Mouse (Mus musculus): ENCODE results near the gene Pakap. TPM values are rescaled to one million over a fixed set of nuclear protein-coding genes. Genes with fewer than 3 reads are reported as not detected.

The Pakap gene
- polyA plus RNA-seq, 1 experiment from 2014 or later, result 12.6 TPM

GRCm38 (mm10) chr4:57626921-57627320, 58.9 kb downstream of the Pakap start:
- H3K27me3 ChIP-seq (ENCODE audit: control insufficient read depth, insufficient read depth, low read length), result no peaks in the 10 kb centered on the region
- no peak for DNase-seq (ENCODE audit: low spot score)
- H3K9me3 ChIP-seq (ENCODE audit: control insufficient read depth, low read length), result no peaks in the 10 kb centered on the region
- ATAC-seq (ENCODE audit: low FRiP score), result no peak
- H3K4me1 ChIP-seq (replicated peaks; ENCODE audit: control insufficient read depth, insufficient read depth, low read length), result no peaks in the 10 kb centered on the region
- H3K27ac ChIP-seq, result no peak overlapping the region
- H3K36me3 ChIP-seq (replicated peaks; ENCODE audit: control insufficient read depth, insufficient read depth), result no peaks in the 10 kb centered on the region
- H3K4me3 ChIP-seq (replicated peaks; ENCODE audit: low read length), result no peak overlapping the region
- H3K4me2 ChIP-seq (replicated peaks), result no peak overlapping the region
- 91% methylated on average over 5 of the region's 5 CpGs for WGBS
- no peak overlapping the region for H3K9ac ChIP-seq

GRCm38 (mm10) chr4:57632386-57632785, 64.4 kb downstream of the Pakap start:
- ATAC-seq (ENCODE audit: low FRiP score) (no peak), DNase-seq (ENCODE audit: low spot score) (no peak)
- Histone ChIP-seq H3K9ac (no peak overlapping the region), H3K36me3 (replicated peaks; ENCODE audit: control insufficient read depth, insufficient read depth) (no peaks in the 10 kb centered on the region), H3K4me3 (replicated peaks; ENCODE audit: low read length) (no peak overlapping the region), H3K9me3 (ENCODE audit: control insufficient read depth, low read length) (no peaks in the 10 kb centered on the region), H3K4me1 (replicated peaks; ENCODE audit: control insufficient read depth, insufficient read depth, low read length) (0 out of 2 replicates have a peak, but pooled peaks cover 8% of the 10 kb centered on the region), H3K27me3 (ENCODE audit: control insufficient read depth, insufficient read depth, low read length) (no peaks in the 10 kb centered on the region), H3K27ac (no peak overlapping the region), H3K4me2 (replicated peaks) (no peak overlapping the region)
- WGBS, result 79% methylated on average over 5 of the region's 5 CpGs

- Histone ChIP-seq H3K4me2 (replicated peaks) (no peak overlapping the region), H3K27ac (no peak overlapping the region), H3K36me3 (replicated peaks; ENCODE audit: control insufficient read depth, insufficient read depth) (no peaks in the 10 kb centered on the region), H3K9ac (no peak overlapping the region), H3K4me3 (replicated peaks; ENCODE audit: low read length) (no peak overlapping the region), H3K4me1 (replicated peaks; ENCODE audit: control insufficient read depth, insufficient read depth, low read length) (0 out of 2 replicates have a peak, but pooled peaks cover 8% of the 10 kb centered on the region), H3K9me3 (ENCODE audit: control insufficient read depth, low read length) (no peaks in the 10 kb centered on the region), H3K27me3 (ENCODE audit: control insufficient read depth, insufficient read depth, low read length) (no peaks in the 10 kb centered on the region)
- 95% methylated on average over 7 of the region's 7 CpGs for WGBS
- ATAC-seq (ENCODE audit: low FRiP score) (no peak), DNase-seq (ENCODE audit: low spot score) (no peak)
These were observed 65.1 kb downstream of the Pakap start for GRCm38 (mm10) chr4:57633052-57633451.

GRCm38 (mm10) chr4:57634956-57635355, 67.0 kb downstream of the Pakap start:
- ATAC-seq (ENCODE audit: low FRiP score), result no peak
- Histone ChIP-seq H3K4me3 (replicated peaks; ENCODE audit: low read length) (no peak overlapping the region), H3K9me3 (ENCODE audit: control insufficient read depth, low read length) (no peaks in the 10 kb centered on the region), H3K4me1 (replicated peaks; ENCODE audit: control insufficient read depth, insufficient read depth, low read length) (0 out of 2 replicates have a peak, but pooled peaks cover 11% of the 10 kb centered on the region), H3K36me3 (replicated peaks; ENCODE audit: control insufficient read depth, insufficient read depth) (no peaks in the 10 kb centered on the region), H3K9ac (no peak overlapping the region), H3K4me2 (replicated peaks) (no peak overlapping the region), H3K27ac (no peak overlapping the region), H3K27me3 (ENCODE audit: control insufficient read depth, insufficient read depth, low read length) (no peaks in the 10 kb centered on the region)
- DNase-seq (ENCODE audit: low spot score), result no peak
- 56% methylated on average over 1 of the region's 1 CpGs for WGBS

GRCm38 (mm10) chr4:57636782-57637482, 69.0 kb downstream of the Pakap start:
- ATAC-seq (ENCODE audit: low FRiP score) (no peak), DNase-seq (ENCODE audit: low spot score) (no peak)
- WGBS, result 75% methylated on average over 9 of the region's 9 CpGs
- Histone ChIP-seq H3K9me3 (ENCODE audit: control insufficient read depth, low read length) (no peaks in the 10 kb centered on the region), H3K27me3 (ENCODE audit: control insufficient read depth, insufficient read depth, low read length) (no peaks in the 10 kb centered on the region), H3K4me2 (replicated peaks) (peak overlapping the region; percentile 69), H3K9ac (peak overlapping the region; percentile 68), H3K27ac (peak overlapping the region; percentile 86), H3K4me3 (replicated peaks; ENCODE audit: low read length) (peak overlapping the region; percentile 38; the same call in 1 of the 2 replicates), H3K36me3 (replicated peaks; ENCODE audit: control insufficient read depth, insufficient read depth) (no peaks in the 10 kb centered on the region), H3K4me1 (replicated peaks; ENCODE audit: control insufficient read depth, insufficient read depth, low read length) (peaks cover 11% of the 10 kb centered on the region; the same call in 1 of the 2 replicates)

- ATAC-seq (ENCODE audit: low FRiP score), result peak; percentile 89
- H3K27ac ChIP-seq, result peak overlapping the region; percentile 86
- H3K4me3 ChIP-seq (replicated peaks; ENCODE audit: low read length), result peak overlapping the region; percentile 38
- no peaks in the 10 kb centered on the region for H3K27me3 ChIP-seq (ENCODE audit: control insufficient read depth, insufficient read depth, low read length)
- 24% methylated on average over 24 of the region's 24 CpGs for whole genome bisulfite sequencing
- H3K4me1 ChIP-seq (replicated peaks; ENCODE audit: control insufficient read depth, insufficient read depth, low read length), result peaks cover 11% of the 10 kb centered on the region; the same call in 1 of the 2 replicates
- H3K4me2 ChIP-seq (replicated peaks), result peak overlapping the region; percentile 69
- H3K36me3 ChIP-seq (replicated peaks; ENCODE audit: control insufficient read depth, insufficient read depth), result no peaks in the 10 kb centered on the region
- DNase-seq (ENCODE audit: low spot score), result peak; percentile 53
- peak overlapping the region; percentile 68 for H3K9ac ChIP-seq
- H3K9me3 ChIP-seq (ENCODE audit: control insufficient read depth, low read length), result no peaks in the 10 kb centered on the region
These were observed 69.8 kb downstream of the Pakap start for GRCm38 (mm10) chr4:57637636-57638386.

GRCm38 (mm10) chr4:57638941-57639340, 71.0 kb downstream of the Pakap start:
- Histone ChIP-seq H3K27ac (peak overlapping the region; percentile 86; the same call in 1 of the 2 replicates), H3K4me3 (replicated peaks; ENCODE audit: low read length) (peak overlapping the region; percentile 38), H3K27me3 (ENCODE audit: control insufficient read depth, insufficient read depth, low read length) (no peaks in the 10 kb centered on the region), H3K4me2 (replicated peaks) (peak overlapping the region; percentile 69), H3K9ac (peak overlapping the region; percentile 68), H3K9me3 (ENCODE audit: control insufficient read depth, low read length) (no peaks in the 10 kb centered on the region), H3K36me3 (replicated peaks; ENCODE audit: control insufficient read depth, insufficient read depth) (no peaks in the 10 kb centered on the region), H3K4me1 (replicated peaks; ENCODE audit: control insufficient read depth, insufficient read depth, low read length) (peaks cover 11% of the 10 kb centered on the region; the same call in 1 of the 2 replicates)
- 79% methylated on average over 9 of the region's 9 CpGs for WGBS
- ATAC-seq (ENCODE audit: low FRiP score) (no peak), DNase-seq (ENCODE audit: low spot score) (no peak)

- WGBS, result 44% methylated on average over 7 of the region's 7 CpGs
- Histone ChIP-seq H3K4me2 (replicated peaks) (peak overlapping the region; percentile 69), H3K4me3 (replicated peaks; ENCODE audit: low read length) (no peak overlapping the region), H3K9me3 (ENCODE audit: control insufficient read depth, low read length) (no peaks in the 10 kb centered on the region), H3K4me1 (replicated peaks; ENCODE audit: control insufficient read depth, insufficient read depth, low read length) (peaks cover 11% of the 10 kb centered on the region; the same call in 1 of the 2 replicates), H3K36me3 (replicated peaks; ENCODE audit: control insufficient read depth, insufficient read depth) (no peaks in the 10 kb centered on the region), H3K27ac (no peak overlapping the region), H3K9ac (no peak overlapping the region), H3K27me3 (ENCODE audit: control insufficient read depth, insufficient read depth, low read length) (no peaks in the 10 kb centered on the region)
- ATAC-seq (ENCODE audit: low FRiP score) (no peak), DNase-seq (ENCODE audit: low spot score) (no peak)
These were observed 72.2 kb downstream of the Pakap start for GRCm38 (mm10) chr4:57640222-57640621.

- Histone ChIP-seq H3K4me2 (replicated peaks) (no peak overlapping the region), H3K36me3 (replicated peaks; ENCODE audit: control insufficient read depth, insufficient read depth) (no peaks in the 10 kb centered on the region), H3K27me3 (ENCODE audit: control insufficient read depth, insufficient read depth, low read length) (no peaks in the 10 kb centered on the region), H3K4me3 (replicated peaks; ENCODE audit: low read length) (no peak overlapping the region), H3K27ac (no peak overlapping the region), H3K9me3 (ENCODE audit: control insufficient read depth, low read length) (no peaks in the 10 kb centered on the region), H3K9ac (no peak overlapping the region), H3K4me1 (replicated peaks; ENCODE audit: control insufficient read depth, insufficient read depth, low read length) (peaks cover 11% of the 10 kb centered on the region; the same call in 1 of the 2 replicates)
- 82% methylated on average over 3 of the region's 3 CpGs for WGBS
- DNase-seq (ENCODE audit: low spot score) (no peak), ATAC-seq (ENCODE audit: low FRiP score) (no peak)
These were observed 73.0 kb downstream of the Pakap start for GRCm38 (mm10) chr4:57640971-57641370.

Measured in hindbrain, embryonic 14.5 days (tissue).